Mouse (Mus musculus) neural tube, embryonic 15.5 days (tissue): Measurements from ENCODE around the gene Rxra. TPM values are rescaled to one million over a fixed set of nuclear protein-coding genes. Genes with fewer than 3 reads are reported as not detected.
A peak's percentile ranks its signal among the peaks of the same experiment; 100 is the strongest.

Experiments
- ATAC-seq: fragments of 200-750 bp; cut with Nextera tagmentation; 2 replicates; pipeline ENCODE4 v1.8.0; 2017; ENCODE audit warnings: mild to moderate bottlenecking, moderate TSS enrichment, moderate library complexity; ENCODE audit not compliant: low FRiP score
- H3K27ac ChIP-seq: fragments of 300-500 bp; sonication (generic); replicated peaks from 2 replicates; pipeline ENCODE4 v1.5.1; 2015; ENCODE audit warnings: mild to moderate bottlenecking, inconsistent platforms
- H3K27me3 ChIP-seq: fragments of 300-500 bp; sonication (generic); replicated peaks from 2 replicates; pipeline ENCODE4 v1.6.1; 2015; ENCODE audit warnings: inconsistent platforms
- H3K36me3 ChIP-seq: fragments of 300-500 bp; sonication (generic); 2 replicates; pipeline ENCODE4 v1.6.1; 2015; ENCODE audit warnings: inconsistent platforms
- H3K4me1 ChIP-seq: fragments of 300-500 bp; sonication (generic); 2 replicates; pipeline ENCODE4 v1.6.1; 2015; ENCODE audit warnings: inconsistent platforms
- H3K4me2 ChIP-seq: fragments of 300-500 bp; sonication (generic); 2 replicates; pipeline ENCODE4 v1.6.1; 2015; ENCODE audit warnings: inconsistent platforms, mild to moderate bottlenecking, moderate library complexity
- H3K4me3 ChIP-seq: fragments of 300-500 bp; sonication (generic); replicated peaks from 2 replicates; pipeline ENCODE4 v1.5.1; 2015; ENCODE audit warnings: mild to moderate bottlenecking, inconsistent platforms
- H3K9ac ChIP-seq: fragments of 300-500 bp; sonication (generic); replicated peaks from 2 replicates; pipeline ENCODE4 v1.6.1; 2015; ENCODE audit warnings: mild to moderate bottlenecking, inconsistent platforms
- H3K9me3 ChIP-seq: fragments of 300-500 bp; sonication (generic); replicated peaks from 2 replicates; pipeline ENCODE4 v1.6.1; 2016; ENCODE audit warnings: inconsistent platforms
- WGBS: fragments of 180-500 bp; shearing (Covaris S2); methylation state at CpG from one replicate; pipeline ENCODE4 v1.1.7; 2015; ENCODE audit warnings: mixed read lengths; 5-methylcytosine and 5-hydroxymethylcytosine counted together
- polyA plus RNA-seq: library from polyadenylated mRNA; unstranded; fragments of >200 nt; fragmentation: Nextera tagmentation; extraction: Ambion mirVana; gene quantifications from 2 replicates; pipeline ENCODE4 v1.2.1, GENCODE M21; 2015

The Rxra gene
- polyA plus RNA-seq, 1 experiment from 2014 or later = 3.6 TPM

DNA sequence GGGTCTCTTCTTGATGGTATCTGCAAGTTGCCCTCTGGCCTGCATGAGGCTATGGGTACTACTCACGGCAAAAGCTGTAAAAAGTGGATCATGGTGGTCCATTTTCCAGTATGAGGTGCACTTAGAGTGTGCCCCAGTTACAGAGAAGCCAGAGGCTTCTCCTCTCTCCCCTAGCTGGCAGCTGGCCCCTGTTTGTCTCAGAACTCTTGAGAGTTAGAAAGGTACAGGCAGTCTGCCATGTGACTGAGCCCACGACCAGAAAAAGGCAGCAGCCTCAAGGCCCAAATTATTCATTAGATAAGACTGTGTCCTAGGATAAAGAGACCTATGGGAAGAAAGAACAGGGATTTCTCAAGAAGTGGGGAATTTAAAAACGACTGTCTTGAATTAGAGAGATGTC is 30.8 kb upstream of the Rxra start:
- Histone ChIP-seq H3K9ac (no peak overlapping the region), H3K9me3 (no peaks in the 10 kb centered on the region), H3K27ac (no peak overlapping the region), H3K36me3 (no peaks in the 10 kb centered on the region), H3K4me3 (no peak overlapping the region), H3K4me2 (no peak overlapping the region), H3K27me3 (no peaks in the 10 kb centered on the region), H3K4me1 (peaks cover 20% of the 10 kb centered on the region)
- WGBS = 60% methylated on average over 3 of the region's 3 CpGs
- ATAC-seq = no peak

DNA sequence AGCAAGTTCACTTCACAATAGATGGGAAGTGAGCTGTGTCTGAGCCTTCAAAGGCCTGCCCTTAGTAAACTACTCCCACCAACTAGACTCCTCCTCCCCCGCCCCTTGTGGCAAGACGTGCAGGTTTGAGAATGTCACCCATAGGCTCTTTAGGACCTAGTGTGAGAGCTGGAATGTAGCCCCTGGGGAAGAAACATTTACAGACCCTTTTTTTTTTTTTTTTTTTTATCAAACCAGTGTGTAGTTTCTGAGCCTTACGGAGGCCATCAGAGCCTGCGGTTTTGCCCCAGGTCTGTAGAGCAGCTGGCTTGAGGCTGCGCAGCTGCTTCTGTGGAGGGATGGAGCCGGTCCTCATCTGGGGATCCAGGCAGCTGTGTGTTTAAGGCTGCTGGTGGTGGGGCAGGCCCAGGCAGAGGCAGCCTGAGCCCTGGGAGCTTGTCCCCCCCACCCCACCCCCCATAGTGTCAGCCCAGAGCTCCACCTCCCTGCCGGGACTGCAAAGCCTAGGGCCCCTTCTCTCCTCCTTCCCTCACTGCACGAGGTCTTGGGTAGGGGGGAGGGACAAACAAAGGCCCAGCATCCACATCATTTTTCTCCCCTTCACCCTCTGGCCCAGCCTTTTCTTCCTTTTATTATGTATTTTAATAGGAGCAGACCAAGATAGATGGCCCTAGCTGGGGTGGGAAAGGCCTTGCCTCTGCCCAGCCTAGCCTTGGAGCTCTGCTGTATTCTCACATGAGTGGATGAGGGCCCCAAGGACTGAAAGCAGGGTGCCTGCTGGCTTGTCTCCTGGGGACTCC is 26.2 kb upstream of the Rxra start:
- Histone ChIP-seq H3K27me3 (no peaks in the 10 kb centered on the region), H3K4me1 (peaks cover 12% of the 10 kb centered on the region), H3K36me3 (no peaks in the 10 kb centered on the region), H3K9ac (no peak overlapping the region), H3K4me3 (no peak overlapping the region), H3K9me3 (no peaks in the 10 kb centered on the region), H3K4me2 (no peak overlapping the region), H3K27ac (no peak overlapping the region)
- ATAC-seq = no peak
- 20% methylated on average over 8 of the region's 8 CpGs for WGBS

DNA sequence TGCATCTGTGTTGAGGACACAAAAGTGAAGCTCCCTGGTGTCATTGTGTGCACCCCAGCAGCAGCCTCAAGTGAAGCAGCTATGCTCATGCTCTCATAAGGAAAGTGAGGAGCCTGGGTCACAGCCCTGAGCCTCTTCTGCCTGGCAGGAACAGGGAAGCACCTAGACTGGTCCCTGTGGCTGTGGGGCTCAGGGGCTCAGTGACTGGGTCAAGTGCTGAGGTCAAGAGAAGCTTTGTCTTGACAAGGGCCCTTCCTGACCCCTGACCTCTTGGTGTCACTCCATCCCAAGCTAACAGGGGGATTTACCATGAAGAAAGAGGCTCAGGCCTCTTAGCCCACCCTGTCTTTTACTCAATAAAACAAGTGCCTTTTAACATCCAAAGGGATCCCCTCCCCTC is 25.2 kb upstream of the Rxra start:
- Histone ChIP-seq H3K27ac (no peak overlapping the region), H3K27me3 (no peaks in the 10 kb centered on the region), H3K9me3 (no peaks in the 10 kb centered on the region), H3K4me1 (peaks cover 12% of the 10 kb centered on the region), H3K9ac (no peak overlapping the region), H3K4me3 (no peak overlapping the region), H3K4me2 (no peak overlapping the region), H3K36me3 (no peaks in the 10 kb centered on the region)
- ATAC-seq = no peak

DNA sequence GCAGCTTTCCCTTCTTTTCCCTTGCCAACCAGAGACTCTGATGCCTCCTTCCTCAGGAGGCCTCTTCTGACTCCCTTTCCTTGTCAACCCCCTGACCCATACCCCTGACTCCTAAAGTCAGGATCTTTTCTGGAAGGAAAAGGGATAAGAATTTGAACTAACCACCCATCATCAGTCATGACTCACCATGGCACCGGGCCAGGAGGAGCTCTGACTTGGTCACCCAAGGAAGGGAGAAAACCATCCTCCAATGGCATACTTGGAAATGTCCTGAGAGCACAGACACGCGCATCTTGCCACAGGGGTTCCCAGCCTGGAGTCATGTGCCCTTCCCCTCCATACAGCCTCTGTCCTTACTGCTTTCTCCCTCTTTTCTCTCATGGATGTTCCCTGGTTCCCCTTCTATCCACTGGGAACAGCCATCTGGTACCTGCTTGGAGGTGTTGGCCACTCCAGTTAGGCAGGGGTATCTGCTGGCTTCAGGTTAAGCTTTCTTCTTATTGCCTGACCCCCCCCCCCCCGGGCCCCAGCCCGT is 22.7 kb upstream of the Rxra start:
- Histone ChIP-seq H3K4me1 (peaks cover 12% of the 10 kb centered on the region), H3K4me3 (no peak overlapping the region), H3K27me3 (no peaks in the 10 kb centered on the region), H3K4me2 (no peak overlapping the region), H3K27ac (no peak overlapping the region), H3K9ac (no peak overlapping the region), H3K9me3 (no peaks in the 10 kb centered on the region), H3K36me3 (no peaks in the 10 kb centered on the region)
- 85% methylated on average over 5 of the region's 5 CpGs for WGBS
- ATAC-seq = no peak

DNA sequence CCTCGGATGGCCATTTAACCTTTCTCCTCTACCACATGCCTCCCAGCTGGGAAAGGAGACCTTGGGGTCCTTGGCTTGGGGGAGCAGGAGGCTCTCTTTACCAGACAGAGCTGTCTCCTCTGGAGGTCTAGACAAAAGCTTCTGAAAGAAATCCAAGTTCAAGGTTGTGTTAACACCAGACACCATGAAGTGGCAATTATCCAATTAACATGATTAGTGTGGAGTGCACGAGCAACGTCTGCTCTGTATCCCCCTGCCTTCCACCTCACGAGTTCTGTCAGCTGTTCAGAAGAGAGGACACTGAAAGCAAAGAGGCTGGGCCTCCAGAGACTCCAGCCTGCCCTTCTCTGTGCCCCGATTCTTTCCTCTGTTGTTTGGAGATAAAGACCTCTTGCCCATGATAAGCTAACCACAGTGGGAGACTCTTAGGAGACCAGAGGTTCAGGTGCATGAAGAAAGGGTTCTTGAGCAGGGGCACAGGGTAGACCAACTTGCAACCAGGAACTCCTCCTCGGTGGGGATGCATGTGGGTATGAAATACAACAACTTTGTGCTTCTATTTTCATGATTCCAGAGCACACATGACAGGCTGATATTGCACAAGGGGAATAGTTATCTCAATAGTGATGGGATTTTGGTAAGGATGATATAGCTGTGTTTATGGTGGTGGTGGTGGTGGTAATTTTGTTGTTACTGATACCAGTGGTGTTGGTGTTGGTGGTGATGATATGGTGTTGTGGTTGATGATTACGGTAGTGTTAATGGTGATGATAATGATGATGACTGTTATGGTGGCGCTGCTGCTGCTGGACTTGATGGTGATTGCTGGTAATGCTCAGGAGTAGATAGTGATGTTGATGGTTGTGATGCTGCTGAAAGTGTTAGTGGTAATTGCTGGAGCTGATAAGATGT is 21.7 kb upstream of the Rxra start:
- Histone ChIP-seq H3K27me3 (no peaks in the 10 kb centered on the region), H3K27ac (no peak overlapping the region), H3K9me3 (no peaks in the 10 kb centered on the region), H3K36me3 (no peaks in the 10 kb centered on the region), H3K4me1 (peaks cover 10% of the 10 kb centered on the region), H3K4me3 (no peak overlapping the region), H3K9ac (no peak overlapping the region), H3K4me2 (no peak overlapping the region)
- 60% methylated on average over 8 of the region's 8 CpGs for WGBS
- ATAC-seq = no peak

DNA sequence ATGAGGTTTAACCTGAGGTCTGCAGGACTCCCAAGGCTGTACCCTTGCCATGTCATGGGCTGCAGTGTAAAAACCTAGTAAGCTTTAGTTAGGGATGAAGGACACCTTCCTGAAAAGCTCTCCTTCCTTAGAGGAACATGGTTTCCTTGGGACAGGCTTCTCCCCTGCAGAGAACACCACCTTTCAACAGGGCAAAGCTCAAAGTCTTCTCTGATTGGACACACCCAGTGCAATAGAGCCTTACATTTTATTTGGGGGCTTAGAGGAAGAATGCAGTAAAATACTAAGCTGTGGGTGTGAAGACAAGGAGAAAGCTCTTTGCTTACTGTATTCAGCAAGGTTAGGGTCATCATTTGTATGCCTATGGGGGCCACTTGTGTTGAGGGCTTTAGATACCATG is 19.7 kb upstream of the Rxra start:
- Histone ChIP-seq H3K4me3 (no peak overlapping the region), H3K9ac (no peak overlapping the region), H3K27me3 (no peaks in the 10 kb centered on the region), H3K4me2 (no peak overlapping the region), H3K4me1 (no peaks in the 10 kb centered on the region), H3K27ac (no peak overlapping the region), H3K36me3 (no peaks in the 10 kb centered on the region), H3K9me3 (no peaks in the 10 kb centered on the region)
- ATAC-seq = no peak

DNA sequence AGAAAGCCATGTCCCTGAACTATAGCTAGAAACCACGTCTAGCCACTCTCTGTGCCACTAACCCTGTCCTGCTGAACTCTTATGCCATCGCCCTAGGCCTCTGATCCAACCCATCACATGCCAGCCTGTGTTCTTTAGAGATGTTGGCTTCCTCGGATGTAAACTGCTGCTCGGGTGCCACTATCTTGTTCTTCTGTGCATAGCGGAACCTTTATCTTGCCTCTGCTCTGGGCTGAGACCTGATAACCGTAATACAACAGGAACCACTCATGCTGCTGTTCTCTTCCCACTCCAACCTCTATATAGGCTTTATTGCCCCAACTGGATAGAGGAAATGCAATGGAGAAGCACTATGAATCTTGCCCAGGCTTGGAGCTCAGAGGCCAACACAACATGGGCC is 11.0 kb upstream of the Rxra start:
- Histone ChIP-seq H3K4me3 (no peak overlapping the region), H3K27ac (no peak overlapping the region), H3K4me2 (no peak overlapping the region), H3K9me3 (no peaks in the 10 kb centered on the region), H3K27me3 (no peaks in the 10 kb centered on the region), H3K9ac (no peak overlapping the region), H3K4me1 (peaks cover 10% of the 10 kb centered on the region), H3K36me3 (no peaks in the 10 kb centered on the region)
- WGBS = 88% methylated on average over 6 of the region's 6 CpGs
- no peak for ATAC-seq

DNA sequence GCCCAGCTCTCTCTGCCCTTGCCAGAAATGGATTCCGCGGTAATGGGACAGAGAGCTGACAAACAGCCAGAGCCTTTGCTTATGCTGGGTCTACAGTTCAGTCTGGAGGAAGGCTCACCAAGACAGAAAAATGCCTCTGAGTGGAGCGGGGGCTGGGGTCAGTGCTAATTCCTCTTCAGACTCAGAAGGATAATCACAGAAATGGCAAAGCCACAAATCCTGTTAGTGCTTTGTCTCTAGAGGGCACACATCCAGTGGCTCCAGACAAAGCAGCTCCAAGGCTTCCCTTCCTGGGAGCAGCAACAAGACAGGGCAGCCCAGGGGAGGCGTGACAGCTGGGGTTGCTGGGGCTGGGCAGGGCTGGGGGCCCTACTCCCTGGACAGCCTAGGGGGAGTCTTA is 9.5 kb upstream of the Rxra start:
- Histone ChIP-seq H3K36me3 (no peaks in the 10 kb centered on the region), H3K9ac (no peak overlapping the region), H3K4me1 (peaks cover 21% of the 10 kb centered on the region), H3K4me3 (no peak overlapping the region), H3K27me3 (no peaks in the 10 kb centered on the region), H3K4me2 (no peak overlapping the region), H3K27ac (peak overlapping the region; percentile 50; the same call in 1 of the 2 replicates), H3K9me3 (no peaks in the 10 kb centered on the region)
- 31% methylated on average over 4 of the region's 4 CpGs for WGBS
- ATAC-seq = no peak

DNA sequence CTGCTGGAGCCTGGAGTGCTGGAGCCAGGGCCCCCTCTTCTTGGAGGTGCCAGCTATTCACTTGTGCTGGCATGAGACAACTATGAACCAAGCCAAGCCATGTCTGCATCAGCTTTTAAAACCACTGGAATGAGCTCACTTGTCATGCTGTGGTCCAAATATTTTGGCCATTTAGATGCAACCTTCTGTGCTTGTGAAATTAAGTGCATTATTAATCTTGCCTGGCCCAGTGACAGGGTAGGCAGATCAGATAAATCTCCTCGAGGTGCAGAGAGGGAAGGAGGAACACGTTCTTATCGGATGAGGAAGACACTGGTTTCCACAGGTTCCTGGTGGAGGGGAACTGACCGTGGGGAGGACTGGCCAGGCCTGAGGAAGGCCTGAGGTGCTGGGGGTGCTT is 8.6 kb upstream of the Rxra start:
- 72% methylated on average over 4 of the region's 4 CpGs for WGBS

DNA sequence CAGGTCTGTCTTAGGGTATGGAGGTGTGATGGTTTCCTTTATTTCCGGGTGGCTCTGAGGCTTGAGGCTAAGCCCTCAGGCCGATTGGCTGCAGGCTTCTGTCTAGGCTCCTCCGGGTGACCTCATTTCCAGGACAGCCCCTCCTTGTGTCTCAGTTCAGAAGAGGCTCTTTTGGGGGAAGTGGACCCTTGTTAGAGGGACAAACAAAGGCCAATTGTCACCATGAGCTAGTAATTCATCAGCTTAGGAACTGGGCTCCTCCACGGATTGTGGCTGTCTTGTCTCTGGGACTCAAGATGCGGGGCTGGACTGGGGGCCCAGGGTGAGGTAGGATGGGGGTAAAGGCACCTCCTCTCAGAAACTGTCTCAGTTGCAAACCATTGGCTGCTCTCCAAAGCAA is 5.5 kb upstream of the Rxra start:
- Histone ChIP-seq H3K9me3 (no peaks in the 10 kb centered on the region), H3K4me1 (peaks cover 33% of the 10 kb centered on the region), H3K9ac (no peak overlapping the region), H3K4me2 (no peak overlapping the region), H3K36me3 (no peaks in the 10 kb centered on the region), H3K27ac (no peak overlapping the region; the same call in 1 of the 2 replicates), H3K4me3 (no peak overlapping the region), H3K27me3 (no peaks in the 10 kb centered on the region)
- WGBS = 24% methylated on average over 5 of the region's 5 CpGs
- ATAC-seq = no peak

More for the DNA sequence above, 8.6 kb upstream of the Rxra start:
- no peak overlapping the region for H3K27ac ChIP-seq
- H3K4me3 ChIP-seq = no peak overlapping the region
- peaks cover 31% of the 10 kb centered on the region for H3K4me1 ChIP-seq
- ATAC-seq = no peak
- H3K27me3 ChIP-seq = no peaks in the 10 kb centered on the region
- no peaks in the 10 kb centered on the region for H3K36me3 ChIP-seq
- no peak overlapping the region for H3K9ac ChIP-seq
- H3K4me2 ChIP-seq = no peak overlapping the region
- H3K9me3 ChIP-seq = no peaks in the 10 kb centered on the region

DNA sequence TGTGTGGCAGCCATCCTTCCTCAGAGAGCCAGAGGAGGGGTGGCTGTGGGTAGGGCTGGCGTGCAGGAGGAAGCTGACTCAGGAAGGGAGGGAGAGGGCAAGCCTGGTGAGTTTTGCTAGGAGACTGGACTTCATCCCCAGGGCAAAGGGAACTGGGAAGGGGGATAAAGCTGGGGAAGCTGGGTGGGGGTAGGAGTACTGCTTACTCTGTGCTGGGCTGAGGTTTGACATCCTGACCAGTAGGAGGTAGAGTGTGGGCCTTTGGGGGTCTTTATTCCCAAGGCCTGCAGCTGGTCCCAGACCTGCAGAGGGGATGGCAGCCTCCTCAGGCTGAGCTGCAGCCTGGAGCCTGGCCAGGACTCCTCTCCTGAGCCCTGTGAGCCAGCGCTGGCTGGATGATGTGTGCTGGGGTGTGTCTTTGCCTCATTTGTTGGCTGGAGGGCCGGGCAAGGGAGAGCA is 4.6 kb upstream of the Rxra start:
- H3K4me1 ChIP-seq = peaks cover 37% of the 10 kb centered on the region
- H3K9me3 ChIP-seq = no peaks in the 10 kb centered on the region
- peak; percentile 25; the same call in 1 of the 2 replicates for ATAC-seq
- no peak overlapping the region for H3K4me2 ChIP-seq
- H3K36me3 ChIP-seq = no peaks in the 10 kb centered on the region
- 4% methylated on average over 3 of the region's 3 CpGs for WGBS
- H3K27ac ChIP-seq = peak overlapping the region; percentile 54
- H3K27me3 ChIP-seq = no peaks in the 10 kb centered on the region
- H3K9ac ChIP-seq = no peak overlapping the region
- no peak overlapping the region for H3K4me3 ChIP-seq
